Mouse (Mus musculus): ENCODE data around the gene Herc2.
"Not testable (repeated sequence)": the region's sequence is repeated elsewhere in the genome, so short reads cannot be mapped to it uniquely, and the experiment has no call there.

Herc2 gene

GRCm38 (mm10) chr7:56049831-56050321 lies at the start of gene Herc2:
Gene Herc2, plus strand, starts transcription at chr7:56050196.
- peak; percentile 95 to 96 for DNase-seq (ENCODE audit: low spot score in 2 of 2)

DNA sequence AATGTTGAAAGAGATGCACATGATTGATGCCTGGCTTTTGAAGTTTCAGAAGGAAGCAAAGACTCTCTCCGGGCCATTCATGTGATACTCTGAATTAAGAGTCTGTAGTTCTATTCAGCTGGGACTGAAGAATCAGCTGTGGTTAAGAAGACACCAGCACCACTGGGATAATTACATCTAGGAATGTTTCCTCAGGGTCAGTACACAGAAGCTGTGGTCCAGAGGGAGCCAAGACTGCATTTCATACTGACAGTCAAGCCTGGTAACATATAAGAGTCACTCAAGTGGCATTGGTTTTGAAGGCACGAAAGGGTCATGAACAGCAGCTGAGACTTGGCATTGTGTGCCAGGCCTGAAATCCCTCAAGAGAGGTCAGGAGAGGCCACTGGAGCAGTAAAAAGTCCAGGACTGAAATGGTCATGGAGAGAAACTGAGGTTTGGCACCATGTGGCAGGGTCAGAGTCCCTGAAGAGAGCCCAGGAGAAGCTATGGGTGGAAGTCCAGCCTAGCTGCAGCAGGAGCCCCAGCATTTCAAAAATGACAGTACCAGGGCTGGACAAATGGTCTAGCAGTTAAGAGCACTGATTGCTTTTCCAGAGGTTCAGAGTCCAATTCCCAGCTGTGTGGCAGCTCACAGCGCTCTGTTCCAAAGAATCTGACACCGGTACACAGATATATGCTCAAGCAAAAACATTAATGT lies 39.5 kb upstream of the Herc2 start:
- no peak for DNase-seq (ENCODE audit: low spot score in 2 of 2)

GRCm38 (mm10) chr7:56011018-56011333 lies 39.0 kb upstream of the Herc2 start:
- DNase-seq (ENCODE audit: low spot score in 2 of 2): no peak

DNA sequence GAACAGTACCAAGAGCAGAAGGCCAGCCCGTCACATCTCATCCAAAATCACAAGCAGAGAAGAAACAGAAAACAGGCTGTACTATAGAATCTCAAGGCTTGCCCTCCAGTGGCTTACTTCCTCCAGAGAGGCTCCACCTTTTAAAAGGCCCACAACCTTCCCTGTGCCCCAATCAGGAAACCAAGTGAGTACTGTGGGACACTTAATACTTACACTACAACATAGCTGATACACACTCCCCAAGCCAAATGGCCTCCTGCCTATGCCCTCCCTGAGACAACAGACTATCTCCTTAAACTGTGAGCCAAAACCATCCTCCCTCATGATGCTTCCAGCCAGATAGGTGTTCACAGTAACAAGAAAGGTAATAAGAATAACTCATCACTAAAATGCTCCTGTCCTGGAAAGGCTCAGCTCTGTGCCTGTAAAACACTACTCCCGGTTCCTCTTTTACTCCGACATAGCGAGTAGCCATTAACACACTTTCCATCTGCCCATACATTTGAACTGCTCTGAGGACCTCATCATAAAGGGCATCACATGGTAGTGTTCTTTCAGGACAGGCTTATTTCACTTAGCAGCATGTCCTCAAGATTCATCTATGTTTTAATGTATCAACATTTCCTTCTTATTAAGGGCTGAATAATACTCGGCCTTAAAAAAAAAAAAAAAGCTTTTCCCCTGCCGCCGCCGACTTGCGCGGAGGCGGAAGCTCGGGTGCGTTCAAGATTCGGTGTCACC lies 36.6 kb upstream of the Herc2 start:
- DNase-seq (ENCODE audit: low spot score in 2 of 2): no peak

DNA sequence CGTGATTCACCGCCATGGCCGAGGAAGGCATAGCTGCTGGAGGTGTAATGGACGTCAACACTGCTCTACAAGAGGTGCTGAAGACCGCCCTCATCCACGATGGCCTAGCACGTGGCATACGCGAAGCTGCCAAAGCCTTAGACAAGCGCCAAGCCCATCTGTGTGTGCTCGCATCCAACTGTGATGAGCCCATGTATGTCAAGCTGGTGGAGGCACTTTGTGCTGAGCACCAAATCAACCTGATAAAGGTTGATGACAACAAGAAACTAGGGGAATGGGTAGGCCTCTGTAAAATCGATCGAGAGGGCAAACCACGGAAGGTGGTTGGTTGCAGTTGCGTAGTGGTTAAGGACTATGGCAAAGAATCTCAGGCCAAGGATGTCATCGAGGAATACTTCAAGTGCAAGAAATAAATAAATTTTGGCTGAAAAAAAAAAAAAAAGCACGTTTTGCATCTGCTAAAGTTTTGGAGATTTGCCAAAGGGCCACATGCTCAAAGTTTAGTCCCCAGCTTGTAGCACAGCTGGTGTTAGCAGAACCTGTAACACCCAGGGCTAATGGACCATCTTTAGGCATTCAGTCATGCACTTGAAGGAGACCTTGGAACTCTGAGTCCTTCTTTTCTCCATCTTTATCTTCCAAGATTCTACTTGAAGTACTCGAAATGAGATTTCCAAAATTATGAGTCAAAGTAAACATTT lies 35.8 kb upstream of the Herc2 start:
- DNase-seq (ENCODE audit: low spot score in 2 of 2): not testable (repeated sequence)

- DNase-seq (ENCODE audit: low spot score in 2 of 2): peak; percentile 38 to 47
Observed at GRCm38 (mm10) chr7:56015172-56015571, 34.8 kb upstream of the Herc2 start.

GRCm38 (mm10) chr7:56015837-56016236 lies 34.2 kb upstream of the Herc2 start:
- DNase-seq (ENCODE audit: low spot score in 2 of 2): no peak

GRCm38 (mm10) chr7:56017761-56018160 lies 32.2 kb upstream of the Herc2 start:
- DNase-seq (ENCODE audit: low spot score in 2 of 2): no peak

DNA sequence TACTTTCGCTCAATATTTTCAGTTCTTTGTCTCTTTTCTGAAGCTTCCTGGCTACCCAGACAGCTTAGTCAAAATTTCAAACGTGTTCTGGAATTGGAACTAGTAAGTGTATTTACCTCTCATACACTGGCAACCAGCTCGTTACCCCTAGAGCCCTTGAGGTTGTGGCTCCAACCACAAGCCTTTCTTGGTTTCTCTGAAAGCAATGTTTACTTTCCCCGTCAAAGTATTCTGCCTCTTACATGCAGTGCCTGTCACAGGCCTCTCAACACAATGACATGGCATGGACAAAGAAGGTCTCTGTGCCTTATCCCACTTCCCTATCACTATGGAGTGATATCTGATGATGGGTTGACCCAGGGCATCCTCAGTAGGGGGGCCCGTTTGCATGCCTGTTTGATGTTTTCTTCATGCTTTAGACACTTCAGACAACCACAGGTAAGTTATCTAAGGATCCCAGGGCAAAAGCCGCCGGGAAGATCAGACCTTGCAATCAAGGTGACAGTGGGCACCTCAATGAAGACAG lies 31.5 kb upstream of the Herc2 start:
- DNase-seq (ENCODE audit: low spot score in 2 of 2): no peak

GRCm38 (mm10) chr7:56018972-56019929 lies 30.7 kb upstream of the Herc2 start:
- peak; percentile 56 to 57 for DNase-seq (ENCODE audit: low spot score in 2 of 2)

- DNase-seq (ENCODE audit: low spot score in 2 of 2): no peak
Observed at GRCm38 (mm10) chr7:56019930-56020253, 30.1 kb upstream of the Herc2 start, which contains the start of gene Nipa1. Gene Nipa1, minus strand, starts transcription at chr7:56019954.

GRCm38 (mm10) chr7:56023586-56023985 lies 26.4 kb upstream of the Herc2 start:
- no peak for DNase-seq (ENCODE audit: low spot score in 2 of 2)

DNA sequence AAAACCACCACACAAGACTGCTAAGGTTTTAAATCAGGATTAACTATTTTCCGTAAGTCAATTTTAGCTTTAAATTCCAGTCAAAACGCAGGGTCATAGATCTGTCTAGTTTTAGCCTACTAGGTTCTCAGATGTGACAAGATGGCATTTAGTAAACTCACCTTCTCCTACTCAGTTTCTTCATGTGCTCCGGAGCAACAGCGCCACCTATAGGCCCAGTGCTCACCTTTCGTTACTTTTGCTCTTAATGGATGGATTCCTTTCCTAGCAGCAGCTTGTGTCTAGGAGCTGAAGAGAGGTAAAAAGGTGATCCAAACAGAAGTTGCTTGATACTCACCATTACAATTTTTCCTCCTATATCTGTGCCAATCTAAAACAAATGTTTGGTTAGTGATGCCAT lies 7.6 kb upstream of the Herc2 start:
- peak; percentile 71 to 81 for DNase-seq (ENCODE audit: low spot score in 2 of 2)

DNA sequence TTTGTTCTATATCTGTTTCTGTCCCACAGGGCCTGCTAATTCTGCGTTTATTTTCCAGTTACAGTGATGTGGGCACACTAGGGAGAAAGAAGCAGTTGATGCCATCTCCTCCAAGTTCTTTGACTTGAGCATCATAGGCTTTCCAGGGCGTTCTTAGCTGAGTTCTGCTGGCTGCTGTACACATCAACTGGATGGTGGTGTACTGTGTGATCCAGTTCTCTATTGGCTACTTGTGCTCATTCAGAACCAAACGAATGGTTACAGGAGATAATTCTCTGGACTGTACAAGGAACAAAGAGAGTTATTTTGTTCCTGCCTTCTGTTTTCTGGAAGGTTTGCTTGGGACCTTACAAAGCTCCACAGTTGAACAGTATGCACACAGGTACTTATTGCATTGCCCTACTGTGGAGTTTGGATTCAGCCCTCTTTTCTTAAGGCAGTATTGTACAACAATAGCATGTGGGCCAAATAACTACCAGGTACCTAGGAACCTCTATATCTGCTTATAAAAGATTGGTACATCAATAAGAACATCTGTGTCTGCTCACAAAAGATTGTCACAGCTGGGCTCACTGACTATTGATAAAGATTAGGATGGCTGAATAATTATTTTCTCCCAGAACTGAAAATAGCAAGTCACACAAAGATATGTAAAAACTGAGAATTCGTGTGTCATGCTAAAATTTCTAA lies 6.3 kb upstream of the Herc2 start:
- no peak for DNase-seq (ENCODE audit: low spot score in 2 of 2)

- DNase-seq (ENCODE audit: low spot score in 2 of 2): no peak
Observed at GRCm38 (mm10) chr7:56044267-56044629, 5.7 kb upstream of the Herc2 start.

- DNase-seq (ENCODE audit: low spot score in 2 of 2): no peak
Observed at GRCm38 (mm10) chr7:56047178-56047577, 2.8 kb upstream of the Herc2 start.

DNA sequence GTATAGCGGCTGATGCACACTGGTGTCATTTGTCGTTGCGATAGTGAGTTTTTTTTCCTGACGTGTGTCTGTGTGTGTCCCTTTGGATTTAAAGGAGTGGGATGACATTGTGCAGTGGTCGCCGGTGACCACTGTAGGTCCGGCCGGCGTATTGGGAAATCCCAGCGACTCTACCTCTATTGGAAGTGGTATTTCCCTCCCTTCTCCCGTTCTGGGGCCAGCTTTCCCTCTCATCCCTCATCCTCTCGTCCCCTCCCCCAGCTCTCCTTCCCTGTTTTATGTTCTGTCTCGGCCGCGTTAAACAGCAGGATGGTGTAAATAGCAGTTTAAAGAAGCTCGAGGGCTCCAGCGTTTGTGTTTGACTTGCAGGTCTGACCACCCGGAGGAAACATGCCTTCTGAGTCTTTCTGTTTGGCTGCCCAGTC lies 503 bp downstream of the Herc2 start:
- DNase-seq (ENCODE audit: low spot score in 2 of 2): no peak

- no peak for DNase-seq (ENCODE audit: low spot score in 2 of 2)
Observed at GRCm38 (mm10) chr7:56052996-56053395, 3.0 kb downstream of the Herc2 start.

DNA sequence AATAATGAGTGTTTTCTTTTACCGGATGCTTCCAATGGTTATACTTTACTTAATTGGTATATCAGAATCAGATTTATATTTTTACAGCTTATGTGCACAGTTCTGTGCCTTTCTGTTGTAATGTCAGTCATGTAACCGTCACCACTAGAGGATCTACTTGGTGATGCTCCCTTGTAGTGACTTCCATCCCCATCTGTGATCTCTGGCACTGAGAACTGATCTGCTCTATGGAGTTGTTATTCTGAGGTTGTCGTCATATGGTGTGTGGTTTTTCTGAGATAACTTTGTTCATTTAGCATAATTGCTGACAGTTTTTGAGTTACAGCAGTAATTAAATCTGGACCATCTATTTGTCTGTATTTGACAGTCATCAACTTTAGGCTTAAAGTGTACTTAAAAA lies 5.3 kb downstream of the Herc2 start:
- no peak for DNase-seq (ENCODE audit: low spot score in 2 of 2)

DNA sequence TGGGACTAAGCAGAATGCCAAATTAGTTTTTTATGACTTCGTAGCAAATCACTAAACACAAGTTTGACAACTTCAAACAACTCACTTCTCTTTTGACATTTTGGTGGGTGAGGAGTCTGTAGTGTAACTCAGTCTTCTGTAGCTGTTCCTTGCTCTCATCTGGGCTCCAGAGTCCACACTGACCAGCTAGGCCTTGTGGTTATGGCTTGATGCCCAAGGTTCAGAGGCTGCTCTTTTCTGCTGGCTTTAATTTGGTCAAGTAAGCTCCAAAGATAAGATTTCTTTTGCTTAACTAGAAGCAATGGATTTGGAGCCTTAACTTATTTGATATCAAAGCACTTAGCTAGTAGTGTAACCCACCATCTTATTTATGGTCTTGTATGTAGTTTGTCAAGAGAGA lies 14.9 kb downstream of the Herc2 start:
- DNase-seq (ENCODE audit: low spot score in 2 of 2): no peak

DNA sequence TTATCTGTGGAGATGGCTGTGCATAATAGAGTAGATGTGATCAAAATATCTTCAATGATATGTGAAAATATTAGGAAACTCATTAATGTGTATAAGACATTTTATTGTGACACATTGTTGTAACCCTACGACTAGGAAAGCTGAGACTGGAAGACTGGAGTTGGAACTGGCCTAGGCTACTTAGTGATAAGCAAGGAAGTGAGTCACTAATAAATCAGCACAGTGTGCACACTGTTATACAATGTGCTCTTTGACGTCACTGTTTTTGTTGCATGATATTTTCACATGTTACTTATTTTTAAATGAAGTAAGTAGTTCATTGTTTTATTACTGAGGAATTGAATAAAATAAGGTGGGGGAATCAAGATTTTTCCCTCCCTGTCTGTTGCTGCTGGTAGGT lies 16.1 kb downstream of the Herc2 start:
- DNase-seq (ENCODE audit: low spot score in 2 of 2): no peak
